Mouse (Mus musculus) midbrain, embryonic 13.5 days (tissue): ENCODE data around the gene Pnkd. TPM values are rescaled to one million over a fixed set of nuclear protein-coding genes. Genes with fewer than 3 reads are reported as not detected.

Source experiments
- ATAC-seq: fragments of 200-750 bp; cut with Nextera tagmentation; 2 replicates; pipeline ENCODE4 v1.8.0; 2017; ENCODE audit warnings: mild to moderate bottlenecking, moderate TSS enrichment, moderate library complexity
- H3K27ac ChIP-seq: fragments of 300-500 bp; sonication (generic); 2 replicates; pipeline ENCODE4 v1.5.1; 2015; ENCODE audit warnings: inconsistent platforms, mild to moderate bottlenecking, moderate library complexity
- H3K27me3 ChIP-seq: fragments of 300-500 bp; sonication (generic); 2 replicates; pipeline ENCODE4 v1.6.1; 2015; ENCODE audit warnings: mild to moderate bottlenecking, inconsistent platforms
- H3K36me3 ChIP-seq: fragments of 300-500 bp; sonication (generic); 2 replicates; pipeline ENCODE4 v1.6.1; 2015; ENCODE audit warnings: mild to moderate bottlenecking, inconsistent platforms
- H3K4me1 ChIP-seq: fragments of 300-500 bp; sonication (generic); replicated peaks from 2 replicates; pipeline ENCODE4 v1.6.1; 2015; ENCODE audit warnings: inconsistent platforms
- H3K4me2 ChIP-seq: fragments of 300-500 bp; sonication (generic); replicated peaks from 2 replicates; pipeline ENCODE4 v1.6.1; 2015; ENCODE audit warnings: moderate library complexity, mild to moderate bottlenecking, inconsistent platforms
- H3K4me3 ChIP-seq: fragments of 300-500 bp; sonication (generic); replicated peaks from 2 replicates; pipeline ENCODE4 v1.5.1; 2015; ENCODE audit warnings: mild to moderate bottlenecking, inconsistent platforms
- H3K9ac ChIP-seq: fragments of 300-500 bp; sonication (generic); replicated peaks from 2 replicates; pipeline ENCODE4 v1.6.1; 2015; ENCODE audit warnings: mild to moderate bottlenecking, inconsistent platforms
- H3K9me3 ChIP-seq: fragments of 300-500 bp; sonication (generic); 2 replicates; pipeline ENCODE4 v1.6.1; 2016; ENCODE audit warnings: mild to moderate bottlenecking, inconsistent platforms
- WGBS: fragments of 180-500 bp; shearing (Covaris S2); methylation state at CpG from one replicate; pipeline ENCODE4 v1.1.7; 2015; 5-methylcytosine and 5-hydroxymethylcytosine counted together
- polyA plus RNA-seq: library from polyadenylated mRNA; unstranded; fragments of >200 nt; fragmentation: Nextera tagmentation; extraction: Ambion mirVana; gene quantifications from 2 replicates; pipeline ENCODE4 v1.2.1, GENCODE M21; 2015

The Pnkd gene
- polyA plus RNA-seq, 1 experiment from 2014 or later, result 92.2 TPM

DNA sequence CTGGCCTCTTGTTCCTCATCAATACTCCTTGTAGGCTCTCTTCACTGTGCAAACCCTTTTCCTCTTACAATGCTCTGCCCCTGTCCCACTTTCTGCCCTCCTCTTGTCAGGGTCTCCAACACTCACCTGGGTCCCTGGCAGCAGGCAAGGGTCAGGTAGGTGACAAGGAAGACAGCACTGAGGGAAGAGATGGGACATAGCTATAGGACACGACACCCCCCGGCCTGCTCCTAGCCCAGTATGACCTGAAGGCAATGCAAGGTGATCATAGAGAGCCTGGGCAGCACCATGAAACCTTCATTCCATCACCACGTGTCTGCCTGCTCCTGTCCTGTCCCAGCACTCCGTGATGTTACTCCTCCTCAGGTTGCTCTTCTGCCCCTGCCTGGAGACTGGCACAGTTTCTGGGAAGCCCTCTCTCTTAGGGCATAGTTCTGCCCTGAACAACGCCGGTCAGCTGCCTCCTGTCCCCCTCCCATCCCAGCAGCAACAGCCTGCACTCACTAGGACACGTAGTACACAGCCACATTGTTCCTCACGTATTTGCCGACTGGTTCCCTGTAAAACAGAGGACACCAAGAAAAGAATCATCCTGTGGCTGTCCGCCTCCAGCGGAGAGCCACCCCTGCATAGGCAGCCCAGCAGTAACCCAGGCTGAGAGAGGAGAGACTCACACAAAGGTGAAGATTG is 7.7 kb downstream of the Pnkd start:
- H3K4me3 ChIP-seq, result no peak overlapping the region
- H3K9ac ChIP-seq, result no peak overlapping the region
- H3K4me1 ChIP-seq, result peaks cover 21% of the 10 kb centered on the region
- no peak for ATAC-seq
- no peaks in the 10 kb centered on the region for H3K9me3 ChIP-seq
- no peaks in the 10 kb centered on the region for H3K27me3 ChIP-seq
- H3K36me3 ChIP-seq, result peaks cover 33% of the 10 kb centered on the region
- no peak overlapping the region for H3K27ac ChIP-seq
- no peak overlapping the region for H3K4me2 ChIP-seq
- WGBS, result 88% methylated on average over 11 of the region's 11 CpGs

DNA sequence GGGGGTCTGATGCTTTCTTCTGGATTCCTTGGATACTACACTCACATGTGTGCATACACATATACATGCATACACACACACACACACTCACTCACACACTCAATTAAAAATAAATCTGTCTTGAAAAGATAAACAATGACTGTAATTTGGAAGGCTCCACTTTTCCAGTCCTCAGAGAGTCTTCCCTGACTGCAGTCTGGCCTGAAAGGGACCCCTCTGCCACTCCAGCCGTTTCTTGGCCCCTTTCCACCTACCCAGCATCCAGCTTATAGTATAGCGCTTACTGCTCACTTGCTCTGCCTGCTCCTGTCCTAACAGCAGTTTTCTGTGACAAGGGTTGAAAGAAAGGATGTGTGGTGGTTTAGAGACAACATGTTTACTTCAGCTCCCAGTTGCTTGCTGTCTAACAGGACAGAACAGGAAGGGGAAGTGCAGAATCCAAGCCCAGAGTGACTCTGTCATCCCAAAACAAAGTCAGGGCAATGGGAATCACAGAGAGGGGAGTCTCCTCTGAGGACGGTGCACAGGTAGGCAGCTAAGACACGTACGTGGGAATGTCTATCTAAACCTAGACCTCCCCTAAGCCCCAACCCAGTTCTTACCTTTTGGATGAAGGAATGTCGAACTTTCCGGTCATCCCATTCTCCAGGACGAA is 8.7 kb downstream of the Pnkd start:
- H3K9me3 ChIP-seq, result no peaks in the 10 kb centered on the region
- 89% methylated on average over 8 of the region's 8 CpGs for WGBS
- no peak overlapping the region for H3K4me3 ChIP-seq
- peaks cover 31% of the 10 kb centered on the region for H3K36me3 ChIP-seq
- no peak for ATAC-seq
- no peak overlapping the region for H3K4me2 ChIP-seq
- H3K27me3 ChIP-seq, result no peaks in the 10 kb centered on the region
- no peak overlapping the region for H3K27ac ChIP-seq
- H3K4me1 ChIP-seq, result peaks cover 21% of the 10 kb centered on the region
- H3K9ac ChIP-seq, result no peak overlapping the region

DNA sequence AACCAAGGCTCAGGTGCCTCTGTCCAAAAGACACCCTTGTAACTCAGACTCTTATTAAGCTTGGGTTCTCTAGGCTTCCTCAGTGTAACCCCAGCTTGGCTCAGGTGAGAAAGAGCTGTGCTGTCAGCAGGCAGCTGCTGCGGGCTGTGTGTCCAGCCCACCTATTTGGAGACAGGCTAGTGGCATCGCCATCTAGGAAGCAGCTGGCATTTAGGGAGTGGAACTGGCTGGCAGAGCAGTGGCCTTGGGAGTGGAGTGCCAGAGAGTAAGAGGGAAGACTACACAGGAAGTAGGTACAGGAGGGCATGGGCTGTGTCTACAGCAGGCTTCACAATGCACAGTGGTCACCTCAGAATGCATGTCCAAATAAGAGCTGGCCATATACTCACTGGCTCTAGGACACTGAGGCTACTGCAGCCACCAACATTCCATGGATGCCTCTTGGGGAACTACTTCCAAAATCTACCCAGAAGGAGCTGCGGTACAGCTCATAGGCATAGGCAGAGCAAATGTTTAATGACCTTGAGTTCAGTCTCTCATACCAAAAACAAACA is 9.4 kb downstream of the Pnkd start:
- Histone ChIP-seq H3K9me3 (no peaks in the 10 kb centered on the region), H3K4me3 (no peak overlapping the region), H3K27ac (no peak overlapping the region), H3K4me1 (peaks cover 21% of the 10 kb centered on the region), H3K27me3 (no peaks in the 10 kb centered on the region), H3K9ac (no peak overlapping the region), H3K4me2 (no peak overlapping the region), H3K36me3 (peaks cover 23% of the 10 kb centered on the region)
- no peak for ATAC-seq
- WGBS, result 97% methylated on average over 3 of the region's 3 CpGs

DNA sequence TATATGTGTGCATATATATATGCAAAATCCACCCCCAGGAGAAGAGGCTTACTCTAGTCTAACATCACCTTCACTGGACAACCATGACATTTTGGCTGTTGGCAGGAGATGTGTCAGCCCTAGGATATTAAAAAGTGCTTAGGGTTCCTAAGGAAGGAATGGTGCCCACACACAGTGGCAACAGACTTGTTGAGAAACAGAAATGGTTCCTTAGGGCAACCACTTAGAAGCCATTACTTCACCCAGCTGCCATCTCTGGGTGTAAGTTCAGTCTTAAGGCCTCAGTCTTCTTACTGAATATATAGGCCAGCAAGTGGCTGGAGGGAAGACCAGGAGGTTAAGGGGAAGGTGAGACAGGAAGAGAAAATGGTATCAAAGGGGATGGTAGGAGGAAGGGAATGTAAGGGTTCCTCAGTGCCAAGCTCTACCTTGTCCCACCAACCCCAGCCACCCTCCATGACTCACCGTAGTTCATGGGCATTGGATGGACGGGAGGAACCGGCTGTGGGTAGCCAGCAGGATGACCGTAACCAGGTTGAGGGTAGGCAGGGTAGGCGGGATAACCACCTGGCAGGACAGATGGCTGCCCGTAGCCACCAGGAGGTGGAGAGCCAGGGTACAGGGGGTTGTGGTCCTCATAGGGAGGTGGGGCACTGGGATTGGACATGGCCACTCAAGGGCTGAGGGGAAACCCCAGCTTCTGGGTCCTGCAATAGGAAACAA is 10.2 kb downstream of the Pnkd start:
- H3K9ac ChIP-seq, result peak overlapping the region; percentile 53; the same call in 1 of the 2 replicates
- peak; percentile 13 for ATAC-seq
- WGBS, result 94% methylated on average over 6 of the region's 6 CpGs
- H3K27ac ChIP-seq, result peak overlapping the region; percentile 81
- H3K36me3 ChIP-seq, result peaks cover 16% of the 10 kb centered on the region
- H3K4me3 ChIP-seq, result no peak overlapping the region
- peaks cover 21% of the 10 kb centered on the region for H3K4me1 ChIP-seq
- H3K4me2 ChIP-seq, result 0 out of 2 replicates have a peak overlapping the region, but pooled peaks have one; percentile 15
- no peaks in the 10 kb centered on the region for H3K9me3 ChIP-seq
- H3K27me3 ChIP-seq, result no peaks in the 10 kb centered on the region

DNA sequence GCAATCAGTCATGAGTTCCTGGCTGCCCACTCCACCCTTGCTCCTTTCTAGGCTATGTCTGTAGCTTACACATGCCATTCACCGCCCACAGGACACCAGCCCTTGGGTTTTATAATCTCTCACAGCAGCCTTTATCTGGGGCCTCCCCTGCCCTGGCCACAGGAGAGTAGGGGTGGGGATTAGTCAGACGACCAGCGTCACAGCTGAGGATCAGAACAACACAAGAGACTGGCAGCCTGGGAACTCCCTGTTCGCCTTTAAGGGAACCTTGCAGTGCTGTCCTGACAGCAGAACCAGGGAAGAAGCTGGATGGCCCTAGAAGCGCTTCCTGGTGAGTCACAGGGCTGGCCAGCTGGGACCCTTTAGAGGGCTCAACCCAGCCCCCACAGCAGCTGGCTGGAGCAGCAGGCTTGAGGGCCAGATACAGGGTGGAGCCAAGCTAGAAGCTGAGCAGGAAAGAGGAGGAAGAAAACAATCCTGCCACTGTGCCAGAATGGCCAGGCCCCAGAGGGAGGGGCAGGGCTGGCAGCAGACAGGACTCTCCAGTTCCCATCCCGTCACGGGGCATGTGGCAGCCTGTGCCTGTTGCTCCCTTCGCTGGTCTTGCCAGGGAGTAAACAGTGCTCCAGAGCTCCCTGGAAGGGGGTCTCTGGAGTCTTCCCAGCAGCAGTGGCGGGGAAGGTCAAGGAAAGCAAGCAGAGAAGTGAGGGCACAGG is 10.9 kb downstream of the Pnkd start:
- H3K9ac ChIP-seq, result peak overlapping the region; percentile 53

DNA sequence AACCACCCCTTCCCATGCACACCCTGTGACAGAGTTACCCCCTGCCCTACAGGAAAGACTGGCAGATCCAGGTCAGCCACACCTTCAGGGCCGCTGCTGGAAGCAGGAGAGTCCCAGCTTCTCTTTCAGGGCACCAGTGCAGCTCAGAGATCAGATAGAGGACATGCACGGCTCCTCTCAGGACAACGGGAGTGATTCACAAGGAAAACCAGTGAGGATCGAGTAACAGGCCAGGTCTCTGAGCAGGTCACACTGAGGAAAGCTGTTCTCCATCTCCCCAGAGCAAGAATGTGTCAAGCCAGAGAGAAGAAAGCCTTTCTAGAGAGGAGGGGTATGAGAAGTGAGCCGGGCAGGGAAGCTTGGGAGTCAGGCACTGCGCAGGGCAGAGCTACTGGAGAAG is 11.7 kb downstream of the Pnkd start:
- Histone ChIP-seq H3K4me2 (no peak overlapping the region), H3K4me1 (peaks cover 21% of the 10 kb centered on the region), H3K4me3 (no peak overlapping the region), H3K9me3 (no peaks in the 10 kb centered on the region), H3K9ac (peak overlapping the region; percentile 28; the same call in 1 of the 2 replicates), H3K27ac (peak overlapping the region; percentile 81; the same call in 1 of the 2 replicates), H3K36me3 (peaks cover 11% of the 10 kb centered on the region), H3K27me3 (no peaks in the 10 kb centered on the region)
- no peak for ATAC-seq
- 70% methylated on average over 6 of the region's 6 CpGs for WGBS

More for the DNA sequence above, 10.9 kb downstream of the Pnkd start:
- 13% methylated on average over 9 of the region's 9 CpGs for WGBS
- peak overlapping the region; percentile 81 for H3K27ac ChIP-seq
- peaks cover 13% of the 10 kb centered on the region for H3K36me3 ChIP-seq
- H3K4me2 ChIP-seq, result 0 out of 2 replicates have a peak overlapping the region, but pooled peaks have one; percentile 15
- H3K9me3 ChIP-seq, result no peaks in the 10 kb centered on the region
- no peak overlapping the region for H3K4me3 ChIP-seq
- H3K27me3 ChIP-seq, result no peaks in the 10 kb centered on the region
- peaks cover 21% of the 10 kb centered on the region for H3K4me1 ChIP-seq
- peak; percentile 90 for ATAC-seq

DNA sequence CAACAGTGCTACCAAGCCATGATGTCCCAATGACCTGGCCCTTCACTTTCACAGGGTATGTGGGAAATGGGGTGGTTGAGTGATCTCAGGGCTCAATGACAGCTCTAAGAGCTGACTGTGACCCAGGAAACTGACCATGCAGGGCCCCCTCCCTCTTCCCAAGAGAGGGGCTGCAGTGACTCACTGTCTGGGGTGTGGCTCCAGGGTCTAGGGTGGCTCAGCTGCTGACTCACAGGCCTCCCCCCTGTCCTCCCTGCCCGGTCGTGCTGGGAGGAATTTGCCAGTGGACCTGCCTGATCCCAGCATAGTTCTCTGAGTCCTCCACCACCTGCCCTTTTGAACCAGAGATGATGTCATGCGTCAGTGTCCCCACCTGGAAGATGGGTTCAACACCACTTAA is 12.5 kb downstream of the Pnkd start:
- H3K9ac ChIP-seq, result no peak overlapping the region
- no peaks in the 10 kb centered on the region for H3K27me3 ChIP-seq
- peaks cover 9% of the 10 kb centered on the region for H3K36me3 ChIP-seq
- ATAC-seq, result no peak
- H3K9me3 ChIP-seq, result no peaks in the 10 kb centered on the region
- no peak overlapping the region for H3K4me3 ChIP-seq
- no peak overlapping the region for H3K4me2 ChIP-seq
- WGBS, result 74% methylated on average over 3 of the region's 3 CpGs
- no peak overlapping the region for H3K27ac ChIP-seq
- H3K4me1 ChIP-seq, result peaks cover 21% of the 10 kb centered on the region

DNA sequence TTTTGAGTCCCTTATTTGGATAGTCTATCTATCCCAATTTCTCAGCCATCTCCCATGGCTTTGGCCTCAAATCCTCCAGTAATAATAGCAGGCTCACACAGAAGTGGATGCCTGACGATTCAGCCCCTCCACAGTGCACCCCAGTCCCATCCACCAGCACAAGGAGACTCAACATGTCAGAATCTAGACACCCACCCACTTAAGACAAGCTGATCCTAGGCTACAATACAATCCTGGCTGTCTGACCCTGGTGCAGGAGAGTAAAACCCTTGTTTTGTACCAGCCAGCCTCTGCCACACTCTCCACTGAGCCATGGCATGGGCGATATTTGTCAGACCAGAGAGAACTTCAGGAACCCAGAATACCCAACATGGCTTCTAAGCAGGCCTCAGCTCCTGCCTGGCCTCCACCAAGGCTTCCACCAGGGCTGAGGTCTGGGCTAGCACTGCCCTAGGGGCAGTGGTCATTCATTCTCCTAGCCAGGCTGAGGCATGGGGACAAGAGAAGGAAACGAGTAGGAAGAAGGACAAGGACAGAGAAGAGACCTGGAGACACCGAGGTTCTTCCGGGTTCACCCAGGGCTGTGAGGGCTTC is 13.5 kb downstream of the Pnkd start:
- no peaks in the 10 kb centered on the region for H3K9me3 ChIP-seq
- peak overlapping the region; percentile 30; the same call in 1 of the 2 replicates for H3K9ac ChIP-seq
- H3K4me1 ChIP-seq, result peaks cover 21% of the 10 kb centered on the region
- no peak overlapping the region for H3K4me3 ChIP-seq
- peaks cover 4% of the 10 kb centered on the region for H3K36me3 ChIP-seq
- WGBS, result 92% methylated on average over 5 of the region's 5 CpGs
- no peak overlapping the region for H3K27ac ChIP-seq
- ATAC-seq, result no peak
- peaks cover 5% of the 10 kb centered on the region; the same call in 1 of the 2 replicates for H3K27me3 ChIP-seq
- no peak overlapping the region for H3K4me2 ChIP-seq

DNA sequence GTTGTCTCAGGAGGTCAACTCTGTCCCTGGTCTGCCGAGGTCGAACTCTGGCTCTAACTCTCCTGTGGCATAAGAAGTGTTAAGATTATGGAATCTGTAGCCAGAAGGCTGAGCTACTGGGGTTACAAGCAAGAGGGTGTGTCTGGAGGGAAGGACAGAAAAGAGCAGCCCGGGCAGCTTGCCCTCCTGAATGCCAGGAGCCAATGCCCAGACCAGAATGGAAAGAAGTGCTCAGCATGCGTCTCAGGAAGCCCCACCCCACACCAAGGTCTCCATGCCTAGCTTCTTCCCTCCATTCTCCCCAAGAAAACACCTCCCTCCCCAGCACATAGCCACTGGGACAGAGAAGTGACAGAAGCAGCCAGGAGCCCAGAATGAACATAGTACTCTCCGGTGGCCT is 14.3 kb downstream of the Pnkd start:
- peaks cover 29% of the 10 kb centered on the region for H3K4me1 ChIP-seq
- peaks cover 12% of the 10 kb centered on the region for H3K27me3 ChIP-seq
- no peak overlapping the region for H3K27ac ChIP-seq
- no peak overlapping the region for H3K4me3 ChIP-seq
- H3K36me3 ChIP-seq, result peaks cover 3% of the 10 kb centered on the region
- ATAC-seq, result no peak
- no peak overlapping the region for H3K4me2 ChIP-seq
- H3K9ac ChIP-seq, result no peak overlapping the region
- 79% methylated on average over 5 of the region's 5 CpGs for WGBS
- H3K9me3 ChIP-seq, result no peaks in the 10 kb centered on the region

DNA sequence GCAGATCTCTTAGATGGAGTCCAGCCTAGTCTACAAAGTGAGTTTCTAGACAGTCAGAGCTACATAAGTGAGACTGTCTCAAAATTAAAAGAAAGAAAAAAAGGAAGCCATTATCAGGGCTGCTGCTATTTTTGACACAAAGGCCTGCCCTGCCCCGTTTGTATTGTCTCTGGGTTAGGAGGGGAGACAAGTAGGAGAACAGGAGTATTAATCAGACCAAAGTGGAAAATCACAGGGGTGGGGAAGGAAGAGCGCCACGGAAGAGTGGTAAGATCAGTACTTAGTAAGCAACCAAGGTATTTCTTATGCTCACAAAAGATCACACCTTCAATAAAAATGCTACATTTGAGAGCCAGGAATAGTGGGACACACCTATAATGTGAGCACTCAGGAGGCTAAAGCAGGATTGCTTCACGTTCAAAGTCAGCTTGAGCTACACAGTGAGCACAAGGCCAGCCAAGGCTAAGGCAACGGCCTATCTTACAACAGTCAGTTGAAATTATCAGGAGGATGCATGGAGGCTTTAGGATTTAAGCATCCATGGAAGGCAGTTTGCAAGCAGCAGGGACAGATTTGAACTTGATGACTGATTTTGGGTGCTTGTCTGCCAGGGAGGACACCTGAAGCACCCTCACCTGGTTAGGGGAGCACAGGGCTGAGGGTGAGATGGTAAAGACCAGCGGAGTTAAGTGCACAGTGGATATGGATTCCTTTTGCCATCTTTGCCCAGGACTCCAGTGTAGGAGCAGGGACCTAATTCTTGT is 15.8 kb downstream of the Pnkd start:
- H3K4me1 ChIP-seq, result peaks cover 24% of the 10 kb centered on the region
- ATAC-seq, result no peak
- no peak overlapping the region for H3K9ac ChIP-seq
- H3K9me3 ChIP-seq, result no peaks in the 10 kb centered on the region
- H3K36me3 ChIP-seq, result no peaks in the 10 kb centered on the region; the same call in 1 of the 2 replicates
- WGBS, result 88% methylated on average over 6 of the region's 6 CpGs
- H3K27ac ChIP-seq, result no peak overlapping the region
- no peak overlapping the region for H3K4me3 ChIP-seq
- H3K4me2 ChIP-seq, result no peak overlapping the region
- H3K27me3 ChIP-seq, result peaks cover 19% of the 10 kb centered on the region

DNA sequence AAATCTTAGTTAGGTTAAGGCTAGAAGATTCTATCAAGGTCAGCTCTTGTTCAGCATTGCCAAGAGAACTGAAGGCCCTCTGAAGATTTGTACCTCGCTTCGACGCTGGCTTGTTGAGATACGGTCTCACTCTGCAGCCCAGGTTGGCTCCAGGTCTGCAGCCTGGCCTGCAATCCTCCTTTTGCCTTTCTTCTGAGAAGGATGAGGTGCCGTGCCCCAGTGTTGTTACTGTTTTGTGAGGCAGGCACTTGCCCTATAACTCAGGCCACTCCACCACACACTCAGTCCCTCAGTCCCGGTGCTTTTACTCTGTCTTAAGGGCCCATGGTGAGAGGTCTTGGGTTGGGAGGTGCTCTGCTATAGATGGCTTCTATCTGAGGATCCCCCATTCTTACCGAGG is 17.5 kb downstream of the Pnkd start:
- no peak overlapping the region for H3K4me3 ChIP-seq
- H3K9me3 ChIP-seq, result no peaks in the 10 kb centered on the region
- no peak for ATAC-seq
- H3K4me2 ChIP-seq, result no peak overlapping the region
- H3K27me3 ChIP-seq, result peaks cover 19% of the 10 kb centered on the region
- 93% methylated on average over 7 of the region's 7 CpGs for WGBS
- no peak overlapping the region for H3K27ac ChIP-seq
- no peak overlapping the region for H3K9ac ChIP-seq
- H3K36me3 ChIP-seq, result no peaks in the 10 kb centered on the region
- H3K4me1 ChIP-seq, result peaks cover 12% of the 10 kb centered on the region
